Mouse (Mus musculus) bone marrow macrophage, adult 2 months (primary cell): Measurements from ENCODE around the gene Gm20388.

Experiments used
- CTCF ChIP-seq: IDR thresholded peaks from 2 replicates; pipeline ENCODE4 v1.5.1; 2012; ENCODE audit warnings: low read depth, mild to moderate bottlenecking, low read length, moderate library complexity
- POLR2A ChIP-seq: IDR thresholded peaks from 2 replicates; pipeline ENCODE4 v1.6.1; 2012; ENCODE audit warnings: mild to moderate bottlenecking, low read depth, low read length, borderline replicate concordance

DNA sequence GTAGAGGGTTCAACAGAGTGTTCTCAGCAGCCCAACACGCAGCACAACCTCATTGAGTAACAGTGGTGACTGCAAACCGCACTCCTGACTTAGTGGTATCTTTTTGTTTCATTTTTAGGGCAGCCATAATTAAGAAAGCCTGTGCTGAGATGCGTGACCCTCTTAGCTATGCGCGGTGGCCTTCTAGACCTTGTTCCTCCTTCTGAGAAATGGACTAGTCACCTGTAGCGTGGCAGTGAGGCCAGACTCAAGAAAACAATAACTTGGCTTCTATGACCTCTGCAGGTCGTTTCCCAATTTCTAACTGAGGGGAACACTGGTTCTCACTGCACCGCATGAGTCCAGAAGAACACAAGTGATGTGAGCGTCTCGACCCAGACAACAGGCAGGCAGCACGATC, 2993.9 kb downstream of the Gm20388 start:
- TF ChIP-seq POLR2A = no peak
- TF ChIP-seq CTCF = no peak
